Comparison of ENCODE assay signal across 16 mouse cellular contexts in genomic region chr4:8988345-8988733, GRCm38 (mm10).
A peak's percentile ranks its signal among the peaks of the same experiment; 100 is the strongest.
DNase-seq lines count a peak whose midpoint lies in the region; ATAC-seq and TF ChIP-seq lines count a peak whose summit lies in the region.
"Had no signal": no experiment of that assay in that cellular context is flagged by ENCODE, and none has a peak within 500 bp of the region (broad histone marks: within the 10 kb centered on the region; RNA-seq: fewer than 3 reads in every experiment).

No protein-coding gene starts in this region.

- TF ChIP-seq POLR2A in thymus, adult 2 months (IDR thresholded peaks at IDR 0.05; ENCODE audit: control insufficient read depth, extremely low read depth, insufficient read depth, low read length, poor library complexity): no peak

- WGBS in heart, embryonic 12.5 days: 41% methylated on average over 8 of the region's 8 CpGs
- 60% methylated on average over 8 of the region's 8 CpGs for WGBS in thymus, adult 2 months

- peak overlapping the region; percentile 10; the same call in 1 of the 2 replicates for H3K4me2 ChIP-seq in heart, embryonic 12.5 days
- H3K4me2 ChIP-seq: midbrain, embryonic 12.5 days; neural tube, embryonic 12.5 days had no signal

- TF ChIP-seq CTCF in thymus, adult 2 months (IDR thresholded peaks at IDR 0.05; ENCODE audit: borderline replicate concordance, control insufficient read depth, extremely low read depth, insufficient read depth, low read length, poor library complexity): no peak

- H3K4me1 ChIP-seq in heart, embryonic 12.5 days (replicated peaks): peaks cover 38% of the 10 kb centered on the region
- no peaks in the 10 kb centered on the region for H3K4me1 ChIP-seq in thymus, adult 2 months (replicated peaks; ENCODE audit: control insufficient read depth, insufficient read depth, low read length)

- no peaks in the 10 kb centered on the region for H3K9me3 ChIP-seq in heart, embryonic 12.5 days (replicated peaks)
- H3K9me3 ChIP-seq: midbrain, embryonic 12.5 days; neural tube, embryonic 12.5 days had no signal

- no peaks in the 10 kb centered on the region for H3K27me3 ChIP-seq in heart, embryonic 12.5 days (replicated peaks)
- no peaks in the 10 kb centered on the region for H3K27me3 ChIP-seq in thymus, adult 2 months (ENCODE audit: control insufficient read depth, insufficient read depth, low read length)
- H3K27me3 ChIP-seq: midbrain, embryonic 12.5 days; neural tube, embryonic 12.5 days had no signal

- no peak overlapping the region for H3K4me3 ChIP-seq in heart, embryonic 12.5 days
- H3K4me3 ChIP-seq in thymus, adult 2 months (ENCODE audit: control insufficient read depth, insufficient read depth, low read length): 0 out of 2 replicates have a peak overlapping the region, but pooled peaks have one; percentile 20
- H3K4me3 ChIP-seq: midbrain, embryonic 12.5 days; neural tube, embryonic 12.5 days had no signal

- no peak for ATAC-seq in heart, embryonic 12.5 days (ENCODE audit: insufficient number of reproducible peaks, low FRiP score)
- ATAC-seq: intestine, postnatal 0 days had no signal

- H3K9ac ChIP-seq in heart, embryonic 12.5 days: no peak overlapping the region
- H3K9ac ChIP-seq: midbrain, embryonic 12.5 days; neural tube, embryonic 12.5 days had no signal

- intact Hi-C loops in heart, postnatal 36 days (cut with DNase I): no loop called here

- H3K36me3 ChIP-seq in heart, embryonic 12.5 days: no peaks in the 10 kb centered on the region
- H3K36me3 ChIP-seq in thymus, adult 2 months (ENCODE audit: control insufficient read depth, insufficient read depth, low read length): no peaks in the 10 kb centered on the region
- H3K36me3 ChIP-seq: midbrain, embryonic 12.5 days; neural tube, embryonic 12.5 days had no signal

- DNase-seq in heart, postnatal 36 days: no peak
- DNase-seq in thymus, adult 2 months: no peak
- no peak for DNase-seq in thymus, postnatal 36 days
- peak; percentile 28 for DNase-seq in induced T-regulatory cell, adult 2 months (ENCODE audit: low read depth)
- DNase-seq in naive thymus-derived CD4-positive, alpha-beta T cell, adult 2 months (ENCODE audit: low read depth): peak; percentile 47
- no peak for DNase-seq in cerebellum, postnatal 10 days
- DNase-seq in kidney, postnatal 25 days: no peak
- DNase-seq: cerebellum, adult 18-20 months; heart, adult 11 months; lung, adult 18-20 months; right cerebral cortex, adult 18-20 months; thymus, postnatal 14 days had no signal

- no peak overlapping the region for H3K27ac ChIP-seq in heart, embryonic 12.5 days (ENCODE audit: poor library complexity, severe bottlenecking)
- H3K27ac ChIP-seq in thymus, adult 2 months (ENCODE audit: control insufficient read depth, insufficient read depth, low read length): no peak overlapping the region
- H3K27ac ChIP-seq: midbrain, embryonic 12.5 days; neural tube, embryonic 12.5 days had no signal

Comparison
In these comparisons a context has a peak if more than half of its experiments do, and no peak if none do; other contexts are left out.
1. DNase-seq: peak in induced T-regulatory cell, adult 2 months (single experiment) and naive thymus-derived CD4-positive, alpha-beta T cell, adult 2 months (single experiment); none in heart, postnatal 36 days (0 of 2), thymus, adult 2 months (single experiment), thymus, postnatal 36 days (0 of 2), cerebellum, postnatal 10 days (0 of 2) and kidney, postnatal 25 days (0 of 2).